Mouse (Mus musculus): ENCODE measurements around the gene Il6st. TPM values are rescaled to one million over a fixed set of nuclear protein-coding genes. Genes with fewer than 3 reads are reported as not detected.
A peak's percentile ranks its signal among the peaks of the same experiment; 100 is the strongest.

Il6st gene
- total and polyA plus RNA-seq, 2 experiments from 2014 or later: 20.5 to 36.1 TPM

GRCm38 (mm10) chr13:112500027-112500426 is 36.2 kb downstream of the Il6st start:
- no peak for TF ChIP-seq CTCF (IDR thresholded peaks at IDR 0.05)
- Histone ChIP-seq H3K9me3 (ENCODE audit: low read length) (no peaks in the 10 kb centered on the region), H3K27ac (ENCODE audit: low read depth, low read length) (no peak overlapping the region), H3K27me3 (ENCODE audit: insufficient read depth, low read length) (no peaks in the 10 kb centered on the region), H3K4me2 (ENCODE audit: low read depth, low read length, poor library complexity, severe bottlenecking) (no peak overlapping the region), H3K9ac (replicated peaks; ENCODE audit: low read length, poor library complexity, severe bottlenecking) (no peak overlapping the region), H3K4me1 (ENCODE audit: insufficient read depth, low read length) (no peaks in the 10 kb centered on the region), H3K36me3 (ENCODE audit: insufficient read depth, low read length) (peaks cover 52% of the 10 kb centered on the region), H3K4me3 (ENCODE audit: low read depth, low read length) (no peak overlapping the region)
- ATAC-seq (ENCODE audit: low FRiP score) (no peak), DNase-seq (ENCODE audit: low spot score) (no peak)
- 94% methylated on average over 4 of the region's 4 CpGs for WGBS

GRCm38 (mm10) chr13:112500466-112500865 is 36.6 kb downstream of the Il6st start:
- H3K27ac ChIP-seq (ENCODE audit: low read depth, low read length): no peak overlapping the region
- 92% methylated on average over 9 of the region's 9 CpGs for WGBS
- ATAC-seq (ENCODE audit: low FRiP score) (no peak), DNase-seq (ENCODE audit: low spot score) (no peak)
- H3K36me3 ChIP-seq (ENCODE audit: insufficient read depth, low read length): peaks cover 52% of the 10 kb centered on the region
- H3K27me3 ChIP-seq (ENCODE audit: insufficient read depth, low read length): no peaks in the 10 kb centered on the region
- no peaks in the 10 kb centered on the region for H3K4me1 ChIP-seq (ENCODE audit: insufficient read depth, low read length)
- no peak overlapping the region for H3K4me3 ChIP-seq (ENCODE audit: low read depth, low read length)
- no peak overlapping the region for H3K4me2 ChIP-seq (ENCODE audit: low read depth, low read length, poor library complexity, severe bottlenecking)
- no peaks in the 10 kb centered on the region for H3K9me3 ChIP-seq (ENCODE audit: low read length)
- no peak for TF ChIP-seq CTCF (IDR thresholded peaks at IDR 0.05)
- no peak overlapping the region for H3K9ac ChIP-seq (replicated peaks; ENCODE audit: low read length, poor library complexity, severe bottlenecking)

GRCm38 (mm10) chr13:112503846-112504245 is 40.0 kb downstream of the Il6st start:
- no peak overlapping the region for H3K4me3 ChIP-seq (ENCODE audit: low read depth, low read length)
- WGBS: 96% methylated on average over 13 of the region's 13 CpGs
- no peak for DNase-seq (ENCODE audit: low spot score)
- no peak for TF ChIP-seq CTCF (IDR thresholded peaks at IDR 0.05)
- H3K4me1 ChIP-seq (ENCODE audit: insufficient read depth, low read length): no peaks in the 10 kb centered on the region
- no peak for ATAC-seq (ENCODE audit: low FRiP score)
- no peaks in the 10 kb centered on the region for H3K9me3 ChIP-seq (ENCODE audit: low read length)
- H3K4me2 ChIP-seq (ENCODE audit: low read depth, low read length, poor library complexity, severe bottlenecking): no peak overlapping the region
- H3K9ac ChIP-seq (replicated peaks; ENCODE audit: low read length, poor library complexity, severe bottlenecking): no peak overlapping the region
- no peak overlapping the region for H3K27ac ChIP-seq (ENCODE audit: low read depth, low read length)
- H3K27me3 ChIP-seq (ENCODE audit: insufficient read depth, low read length): no peaks in the 10 kb centered on the region
- H3K36me3 ChIP-seq (ENCODE audit: insufficient read depth, low read length): peaks cover 44% of the 10 kb centered on the region

- ATAC-seq (ENCODE audit: low FRiP score): no peak
- no peak overlapping the region for H3K4me3 ChIP-seq (ENCODE audit: low read depth, low read length)
- 96% methylated on average over 6 of the region's 6 CpGs for WGBS
- peaks cover 37% of the 10 kb centered on the region for H3K36me3 ChIP-seq (ENCODE audit: insufficient read depth, low read length)
- no peak overlapping the region for H3K9ac ChIP-seq (replicated peaks; ENCODE audit: low read length, poor library complexity, severe bottlenecking)
- no peaks in the 10 kb centered on the region for H3K9me3 ChIP-seq (ENCODE audit: low read length)
- DNase-seq (ENCODE audit: low spot score): no peak
- no peaks in the 10 kb centered on the region for H3K4me1 ChIP-seq (ENCODE audit: insufficient read depth, low read length)
- TF ChIP-seq CTCF (IDR thresholded peaks at IDR 0.05): no peak
- no peak overlapping the region for H3K27ac ChIP-seq (ENCODE audit: low read depth, low read length)
- H3K4me2 ChIP-seq (ENCODE audit: low read depth, low read length, poor library complexity, severe bottlenecking): no peak overlapping the region
- no peaks in the 10 kb centered on the region for H3K27me3 ChIP-seq (ENCODE audit: insufficient read depth, low read length)
These were observed 41.6 kb downstream of the Il6st start for GRCm38 (mm10) chr13:112505436-112505835.

- Histone ChIP-seq H3K27me3 (ENCODE audit: insufficient read depth, low read length) (no peaks in the 10 kb centered on the region), H3K9me3 (ENCODE audit: low read length) (no peaks in the 10 kb centered on the region), H3K4me3 (ENCODE audit: low read depth, low read length) (no peak overlapping the region), H3K9ac (replicated peaks; ENCODE audit: low read length, poor library complexity, severe bottlenecking) (no peak overlapping the region), H3K27ac (ENCODE audit: low read depth, low read length) (no peak overlapping the region), H3K36me3 (ENCODE audit: insufficient read depth, low read length) (peaks cover 25% of the 10 kb centered on the region), H3K4me2 (ENCODE audit: low read depth, low read length, poor library complexity, severe bottlenecking) (no peak overlapping the region), H3K4me1 (ENCODE audit: insufficient read depth, low read length) (no peaks in the 10 kb centered on the region)
- DNase-seq (ENCODE audit: low spot score) (peak; percentile 11), ATAC-seq (ENCODE audit: low FRiP score) (no peak)
- WGBS: 79% methylated on average over 13 of the region's 13 CpGs
- no peak for TF ChIP-seq CTCF (IDR thresholded peaks at IDR 0.05)
These were observed 42.9 kb downstream of the Il6st start for GRCm38 (mm10) chr13:112506766-112507165.

GRCm38 (mm10) chr13:112507691-112508090 is 43.8 kb downstream of the Il6st start:
- Histone ChIP-seq H3K4me3 (ENCODE audit: low read depth, low read length) (no peak overlapping the region), H3K36me3 (ENCODE audit: insufficient read depth, low read length) (peaks cover 21% of the 10 kb centered on the region), H3K4me1 (ENCODE audit: insufficient read depth, low read length) (no peaks in the 10 kb centered on the region), H3K27me3 (ENCODE audit: insufficient read depth, low read length) (no peaks in the 10 kb centered on the region), H3K27ac (ENCODE audit: low read depth, low read length) (no peak overlapping the region), H3K9ac (replicated peaks; ENCODE audit: low read length, poor library complexity, severe bottlenecking) (no peak overlapping the region), H3K9me3 (ENCODE audit: low read length) (no peaks in the 10 kb centered on the region), H3K4me2 (ENCODE audit: low read depth, low read length, poor library complexity, severe bottlenecking) (no peak overlapping the region)
- DNase-seq (ENCODE audit: low spot score) (no peak), ATAC-seq (ENCODE audit: low FRiP score) (no peak)
- TF ChIP-seq CTCF (IDR thresholded peaks at IDR 0.05): no peak
- WGBS: 87% methylated on average over 13 of the region's 13 CpGs

Measured in midbrain, postnatal 0 days (tissue).